Mouse (Mus musculus) thymus, postnatal 36 days (tissue): ENCODE results near the gene Zfp61.

Source experiments
- DNase-seq, 2 experiments: peaks; one replicate each; pipeline ENCODE4 v3.0.0; 2022; ENCODE audit warnings: mixed read lengths in 2 of 2

The Zfp61 gene

DNA sequence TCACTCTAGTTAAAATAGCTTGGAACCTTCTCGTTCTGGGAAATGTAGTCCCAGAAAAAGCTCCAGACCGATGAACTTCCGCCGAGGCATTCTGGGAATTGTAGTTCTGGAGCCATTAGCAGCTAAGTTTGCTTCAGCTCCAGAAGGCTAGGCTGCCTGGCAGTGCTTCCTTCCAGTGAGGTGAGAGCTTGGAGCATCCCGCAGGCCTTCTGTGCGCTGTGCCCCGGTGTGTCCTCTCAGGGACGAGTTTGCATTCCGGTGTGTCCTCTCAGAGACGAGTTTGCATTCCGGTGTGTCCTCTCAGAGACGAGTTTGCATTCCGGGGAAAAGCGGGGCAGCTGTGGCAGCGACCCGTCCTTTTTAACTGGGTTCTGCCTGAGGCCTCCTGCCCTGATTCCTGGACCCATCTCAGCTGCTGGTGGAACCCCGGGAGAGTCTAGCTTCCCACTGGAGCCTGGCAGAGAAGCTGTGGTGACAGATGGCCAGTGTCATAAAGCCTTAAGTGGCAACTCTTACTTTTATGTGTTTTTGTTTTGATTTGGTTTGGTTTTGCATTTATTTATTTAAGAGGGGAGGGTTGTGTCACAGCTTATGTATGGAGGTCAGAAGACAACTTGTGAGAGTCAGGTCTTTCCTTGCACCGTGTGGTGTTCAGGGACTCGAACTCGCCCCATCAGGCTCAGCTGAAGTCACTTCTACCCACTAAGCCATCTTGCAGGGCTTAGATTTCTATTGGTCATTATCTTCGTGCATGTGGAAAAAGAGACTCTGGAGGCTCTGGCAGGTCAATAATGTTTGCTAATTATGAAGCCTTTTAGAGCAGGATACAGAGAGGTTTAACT lies 46.2 kb downstream of the Zfp61 start, which contains the start of gene Zfp108:
Gene Zfp108, plus strand, starts transcription at position 162 of the 842 bp plus-strand sequence.
- DNase-seq, result peak; percentile 41 to 50

DNA sequence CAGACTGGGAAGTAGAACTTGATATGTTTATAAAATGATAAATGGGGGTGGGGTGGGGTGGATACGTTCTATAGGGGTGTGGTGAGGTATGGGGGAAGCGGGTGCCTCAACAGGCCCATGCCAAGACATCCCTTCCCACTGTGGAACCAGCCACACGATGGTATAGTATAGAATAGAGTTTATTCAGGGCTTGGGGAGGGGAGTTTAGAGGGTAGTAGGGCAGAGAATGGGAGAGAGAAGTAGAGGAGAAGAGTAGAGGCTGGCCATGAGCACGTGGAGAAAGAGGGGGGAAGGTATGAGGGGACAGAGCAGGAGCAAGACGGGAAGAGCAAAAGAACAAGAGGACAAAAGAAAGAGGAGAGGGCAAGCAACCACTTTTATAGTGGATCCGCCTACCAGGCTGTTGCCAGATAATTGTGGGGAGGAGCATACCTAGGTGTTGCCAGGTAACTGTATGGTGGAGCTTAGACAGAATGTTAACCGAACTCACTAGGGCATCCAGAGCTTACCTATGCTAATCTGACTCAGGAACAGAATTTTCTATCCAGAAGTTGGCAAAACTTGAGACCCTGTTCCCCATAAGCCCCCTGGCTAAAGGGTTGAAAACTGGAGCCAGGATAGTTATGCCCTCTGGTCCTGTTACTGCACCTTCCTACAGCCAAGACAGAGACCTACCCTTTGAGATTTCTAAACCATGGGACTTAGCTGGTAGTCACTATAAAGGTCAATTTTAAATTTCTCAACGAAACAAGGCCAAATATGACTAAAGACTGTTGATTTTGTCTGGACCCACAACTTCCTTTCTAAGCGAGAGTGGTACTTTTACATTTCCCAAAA lies 47.0 kb downstream of the Zfp61 start:
- no peak for DNase-seq
